Mouse (Mus musculus) thymus, postnatal 36 days (tissue): Measurements from ENCODE around the gene Ercc8.

Experiments used
- DNase-seq, 2 experiments: peaks; one replicate each; pipeline ENCODE4 v3.0.0; 2022; ENCODE audit warnings: mixed read lengths in 2 of 2

Gene Ercc8

GRCm38 (mm10) chr13:108158465-108159240, at the start of gene Ercc8, which contains the start of gene Ndufaf2:
TSS of gene Ercc8 (plus strand) at chr13:108158731.
TSS of gene Ndufaf2 (minus strand) at chr13:108158623.
- peak; percentile 93 to 96 for DNase-seq

- no peak for DNase-seq
Measured at GRCm38 (mm10) chr13:108110929-108111328, 47.6 kb upstream of the Ercc8 start.

GRCm38 (mm10) chr13:108113536-108113935, 45.0 kb upstream of the Ercc8 start:
- DNase-seq, result no peak

- no peak for DNase-seq
Measured at GRCm38 (mm10) chr13:108114257-108114656, 44.3 kb upstream of the Ercc8 start.

DNA sequence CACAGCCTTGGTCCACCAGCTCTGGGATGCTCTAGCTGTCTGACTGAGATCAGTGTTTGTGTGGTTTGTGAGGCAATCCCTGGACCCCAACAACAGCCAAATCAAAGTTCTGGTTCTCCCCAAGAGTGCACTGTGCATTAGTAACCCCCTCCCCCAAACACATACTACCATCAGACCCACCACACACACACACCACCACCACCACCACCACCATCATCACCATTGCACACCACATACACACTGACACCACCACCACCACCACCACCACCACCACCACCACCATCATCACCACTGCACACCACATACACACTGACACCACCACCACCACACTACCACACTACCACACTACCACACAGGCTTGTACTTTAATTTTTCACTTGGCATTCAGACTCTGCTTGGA, 40.9 kb upstream of the Ercc8 start:
- DNase-seq, result no peak

DNA sequence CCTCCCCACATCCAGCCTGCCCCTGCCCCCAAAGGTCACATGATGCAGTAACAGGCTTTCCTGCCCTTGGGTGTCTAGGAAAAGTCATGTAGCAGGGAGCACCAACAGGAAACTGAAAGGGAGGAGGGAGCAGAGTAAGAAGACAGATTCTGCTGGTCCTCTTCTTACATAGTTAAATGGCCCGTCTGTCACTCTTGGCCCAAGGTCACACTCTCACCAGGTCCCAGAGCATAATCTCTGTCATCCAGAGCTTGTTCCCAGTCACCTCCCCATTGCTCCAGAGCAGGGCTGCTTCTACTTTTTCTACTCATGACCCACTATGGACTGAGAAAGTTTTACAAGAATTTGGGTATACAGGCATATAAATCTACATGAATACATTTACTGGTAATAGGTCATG, 40.3 kb upstream of the Ercc8 start:
- no peak for DNase-seq

GRCm38 (mm10) chr13:108119411-108120310, 38.9 kb upstream of the Ercc8 start:
- no peak for DNase-seq

DNA sequence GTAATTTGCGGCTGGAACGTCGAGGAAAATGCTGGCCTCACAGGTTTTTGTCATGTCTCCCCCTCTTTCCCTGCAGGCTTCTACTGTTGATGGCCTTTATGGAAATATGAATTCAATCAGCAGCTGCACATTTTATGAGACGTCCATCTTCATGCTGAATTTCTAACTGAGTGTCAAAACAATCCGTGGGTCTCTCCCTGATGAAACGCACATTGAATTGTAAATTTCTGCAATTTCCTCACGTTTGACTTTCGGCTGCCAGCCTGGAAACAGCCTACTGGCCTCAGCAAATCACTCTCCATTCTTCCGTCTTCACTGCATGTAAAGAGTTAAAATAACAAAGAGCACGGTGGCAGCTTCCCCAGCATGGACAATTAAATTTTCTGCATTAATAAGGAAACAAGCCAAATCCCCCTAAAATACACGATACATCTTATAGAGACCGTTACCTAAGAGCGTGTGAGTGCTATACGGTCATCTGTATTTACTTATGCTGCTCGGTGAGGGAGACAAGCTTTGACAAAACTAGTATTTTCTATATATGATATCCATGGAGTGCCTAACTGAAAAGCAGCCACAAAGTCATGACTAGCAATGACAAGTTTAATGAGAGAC, 35.3 kb upstream of the Ercc8 start:
- DNase-seq, result no peak

DNA sequence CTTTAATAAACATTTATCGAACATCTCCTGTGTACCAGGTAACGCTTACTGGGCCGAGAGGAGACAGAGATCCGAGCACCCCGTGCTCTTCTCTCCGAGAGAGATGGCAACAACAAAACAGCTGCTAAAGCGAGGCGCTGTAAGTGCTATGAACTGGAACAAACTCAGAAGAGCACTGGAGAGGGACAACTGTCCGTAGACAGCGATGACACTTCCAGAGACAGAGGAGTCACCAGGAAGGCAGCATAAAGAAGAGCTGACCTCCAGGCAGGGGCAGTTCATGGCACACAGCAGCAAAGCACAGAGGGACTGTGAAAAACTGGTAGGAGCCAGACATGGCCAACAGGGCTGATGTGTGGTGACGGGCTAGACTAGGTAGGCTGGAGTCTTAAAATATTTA, 34.4 kb upstream of the Ercc8 start:
- no peak for DNase-seq

DNA sequence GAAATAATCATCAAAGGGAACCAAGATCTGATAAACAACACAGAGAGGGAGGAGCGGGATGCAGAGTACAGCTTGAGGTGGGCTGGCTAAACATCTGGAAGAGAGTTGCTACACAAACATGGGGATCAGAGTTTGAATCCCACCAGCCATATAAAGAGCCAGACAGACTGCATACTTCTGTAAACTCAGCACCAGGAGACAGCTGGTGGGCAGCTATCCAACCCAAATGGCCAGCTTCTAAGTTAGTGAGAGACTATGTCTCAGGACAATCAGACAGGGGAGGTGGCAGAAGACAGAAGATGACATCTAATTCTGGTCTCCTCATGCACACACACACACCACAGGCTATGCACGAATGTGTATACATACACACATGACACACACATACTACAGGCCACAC, 32.3 kb upstream of the Ercc8 start:
- no peak for DNase-seq

- DNase-seq, result peak; percentile 42 to 51
Measured at GRCm38 (mm10) chr13:108127130-108127529, 31.4 kb upstream of the Ercc8 start.

GRCm38 (mm10) chr13:108127883-108128282, 30.6 kb upstream of the Ercc8 start:
- no peak for DNase-seq

DNA sequence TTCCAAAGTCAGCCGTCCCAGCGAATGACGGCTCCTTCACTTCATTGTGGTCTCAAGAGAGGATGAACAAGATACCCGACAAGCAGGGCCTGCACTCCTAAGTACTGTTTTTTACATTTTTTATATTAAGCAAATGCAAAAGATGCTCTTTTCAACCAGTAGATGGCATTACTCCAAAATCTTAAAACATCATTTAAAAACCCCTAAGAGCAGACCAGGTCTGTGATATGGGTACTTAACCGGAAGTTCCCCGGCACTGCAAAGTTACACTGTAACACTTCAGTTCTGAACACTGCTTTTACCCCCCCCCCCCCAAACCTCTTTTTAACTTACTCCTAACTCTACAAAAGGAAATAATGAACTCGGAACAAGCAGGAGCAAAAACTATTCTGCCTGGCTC, 29.5 kb upstream of the Ercc8 start:
- DNase-seq, result no peak

GRCm38 (mm10) chr13:108130737-108131136, 27.8 kb upstream of the Ercc8 start:
- DNase-seq, result no peak

DNA sequence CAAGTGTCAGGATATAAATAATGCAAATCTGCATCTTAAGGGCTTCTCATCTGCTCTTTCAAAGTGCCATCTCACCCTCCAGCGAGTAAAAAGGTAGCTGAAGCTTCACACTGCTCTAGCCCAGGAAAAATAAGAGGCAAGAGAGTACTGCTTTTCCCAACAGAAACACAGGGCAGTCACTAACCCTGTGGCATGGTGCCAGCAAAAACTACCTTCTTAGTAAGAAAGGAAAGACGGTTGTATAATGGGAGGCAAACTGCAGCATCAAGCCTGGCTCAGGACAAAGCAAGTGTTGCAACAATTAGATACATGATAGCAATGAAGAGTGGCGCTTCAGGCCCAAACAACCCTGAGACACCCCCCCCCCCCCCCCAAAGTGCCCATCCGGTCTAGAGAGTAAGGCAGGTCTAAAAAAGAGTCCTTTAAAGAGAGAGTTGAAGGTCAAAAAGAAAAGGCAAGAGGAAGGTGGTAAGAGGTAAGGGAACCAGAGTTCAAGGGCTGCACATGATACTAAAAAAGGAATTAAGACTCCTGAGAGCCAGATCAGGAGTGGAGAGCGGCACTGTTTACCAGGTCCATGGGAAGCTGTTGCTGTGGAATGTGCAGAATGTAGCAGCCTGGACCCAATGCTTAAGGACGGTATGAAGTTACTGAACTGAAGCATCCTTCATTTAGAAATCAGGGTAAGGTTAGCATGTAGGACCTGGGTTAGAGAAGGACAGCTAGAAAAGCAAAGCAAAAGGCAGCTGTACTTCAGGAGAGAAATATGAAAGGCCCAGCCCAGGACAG, 26.3 kb upstream of the Ercc8 start:
- DNase-seq, result no peak

- DNase-seq, result no peak
Measured at GRCm38 (mm10) chr13:108135617-108136016, 22.9 kb upstream of the Ercc8 start.

GRCm38 (mm10) chr13:108138403-108138977, 20.0 kb upstream of the Ercc8 start:
- no peak for DNase-seq

DNA sequence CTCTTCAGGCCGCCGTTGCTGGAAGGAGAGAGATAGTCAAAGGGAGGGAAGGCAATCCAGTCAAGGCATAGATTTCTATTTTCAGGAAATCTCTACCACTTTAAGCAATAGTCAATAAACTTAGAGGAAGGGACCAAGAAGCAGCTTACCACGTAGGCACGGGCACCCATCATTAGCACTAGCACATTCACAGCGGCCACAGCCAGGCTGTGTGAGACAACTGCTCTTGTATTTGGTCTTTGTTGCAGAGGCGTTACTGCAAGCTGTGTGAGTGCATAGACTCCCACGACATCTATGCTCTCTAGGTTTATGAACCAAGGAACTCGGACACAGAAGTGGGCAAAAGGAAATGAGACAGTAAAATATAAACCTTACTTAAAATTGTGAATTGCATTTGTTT, 14.4 kb upstream of the Ercc8 start:
- no peak for DNase-seq

DNA sequence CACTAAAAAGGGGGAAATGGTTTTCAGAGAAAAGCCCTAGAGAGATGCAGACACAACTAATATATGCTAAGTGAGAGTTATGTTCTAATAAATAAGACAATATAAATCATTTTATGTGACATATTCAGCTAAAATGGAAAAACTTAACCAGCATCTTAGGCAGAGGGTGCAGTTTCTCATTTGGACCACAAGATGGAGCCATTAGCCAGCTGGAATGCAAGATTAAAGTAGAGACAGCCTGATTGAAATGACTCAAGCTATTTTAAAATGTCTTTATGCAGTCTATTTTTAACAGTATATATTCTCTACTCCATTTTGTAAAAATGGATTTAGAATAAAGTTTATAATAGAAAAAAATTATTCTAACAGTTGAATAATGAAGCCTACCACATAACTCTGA, 6.7 kb upstream of the Ercc8 start:
- no peak for DNase-seq

DNA sequence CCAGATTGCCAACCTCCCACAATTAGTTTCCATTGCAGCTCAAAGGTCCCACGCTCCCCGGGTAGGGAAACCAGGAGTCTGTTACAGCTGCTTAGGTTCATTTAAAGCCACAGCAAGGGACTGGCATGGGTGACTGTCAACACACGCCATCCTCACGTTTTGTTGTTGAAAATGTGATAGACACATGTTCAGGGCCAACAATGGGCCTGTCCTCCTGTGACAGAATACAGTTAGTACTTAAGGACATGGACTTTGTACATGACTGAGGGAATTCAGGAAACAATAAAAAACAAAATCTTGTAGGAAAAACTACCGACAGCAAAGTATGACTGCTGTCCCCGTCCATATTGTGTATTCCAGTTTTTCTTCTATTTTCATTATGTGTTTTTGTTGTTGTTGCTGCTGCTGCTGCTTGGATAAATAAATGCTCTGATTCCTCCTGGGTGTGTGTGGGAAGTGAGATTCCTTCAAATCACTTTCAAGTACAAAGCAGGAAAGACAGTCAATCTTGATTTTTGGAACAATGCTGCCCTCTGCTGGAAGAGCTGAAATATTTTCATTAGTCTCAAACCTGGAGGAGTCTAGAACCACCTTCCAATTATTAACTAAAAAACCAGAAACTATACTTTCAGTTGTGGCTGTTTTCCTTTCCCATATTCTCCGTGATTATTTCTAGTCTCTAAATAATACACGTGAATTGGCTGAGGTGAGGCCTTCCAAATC, 5.7 kb upstream of the Ercc8 start:
- peak in 1 of 2 experiments; percentile 19 for DNase-seq

- no peak for DNase-seq
Measured at GRCm38 (mm10) chr13:108157156-108157555, 1.4 kb upstream of the Ercc8 start.
